Mouse (Mus musculus): Measurements from ENCODE around the gene Rhoj. TPM values are rescaled to one million over a fixed set of nuclear protein-coding genes. Genes with fewer than 3 reads are reported as not detected.
"Not testable (repeated sequence)": the region's sequence is repeated elsewhere in the genome, so short reads cannot be mapped to it uniquely, and the experiment has no call there.

Gene Rhoj
- total RNA-seq, 2 experiments from 2014 or later = 12.1 to 19.9 TPM

GRCm38 (mm10) chr12:75389308-75390135, 81.4 kb downstream of the Rhoj start:
- DNase-seq (ENCODE audit: low spot score in 2 of 2) = peak in 1 of 2 experiments; percentile 26

DNA sequence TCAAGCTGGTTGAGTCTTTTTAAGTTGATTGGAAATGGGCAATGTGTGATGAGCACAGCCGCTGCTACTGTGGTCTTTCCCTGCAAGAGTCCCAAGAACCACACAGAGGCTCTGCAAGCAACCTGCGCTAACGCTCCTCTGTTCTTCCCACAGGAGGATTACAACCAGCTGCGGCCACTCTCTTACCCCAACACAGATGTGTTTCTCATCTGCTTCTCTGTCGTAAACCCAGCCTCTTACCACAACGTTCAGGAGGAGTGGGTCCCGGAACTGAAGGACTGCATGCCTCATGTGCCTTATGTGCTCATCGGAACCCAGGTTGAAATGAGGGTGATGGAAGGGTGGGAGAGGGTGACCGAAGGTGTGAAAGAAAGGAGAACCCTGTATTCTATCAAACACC, 83.4 kb downstream of the Rhoj start:
- no peak for DNase-seq (ENCODE audit: low spot score in 2 of 2)

DNA sequence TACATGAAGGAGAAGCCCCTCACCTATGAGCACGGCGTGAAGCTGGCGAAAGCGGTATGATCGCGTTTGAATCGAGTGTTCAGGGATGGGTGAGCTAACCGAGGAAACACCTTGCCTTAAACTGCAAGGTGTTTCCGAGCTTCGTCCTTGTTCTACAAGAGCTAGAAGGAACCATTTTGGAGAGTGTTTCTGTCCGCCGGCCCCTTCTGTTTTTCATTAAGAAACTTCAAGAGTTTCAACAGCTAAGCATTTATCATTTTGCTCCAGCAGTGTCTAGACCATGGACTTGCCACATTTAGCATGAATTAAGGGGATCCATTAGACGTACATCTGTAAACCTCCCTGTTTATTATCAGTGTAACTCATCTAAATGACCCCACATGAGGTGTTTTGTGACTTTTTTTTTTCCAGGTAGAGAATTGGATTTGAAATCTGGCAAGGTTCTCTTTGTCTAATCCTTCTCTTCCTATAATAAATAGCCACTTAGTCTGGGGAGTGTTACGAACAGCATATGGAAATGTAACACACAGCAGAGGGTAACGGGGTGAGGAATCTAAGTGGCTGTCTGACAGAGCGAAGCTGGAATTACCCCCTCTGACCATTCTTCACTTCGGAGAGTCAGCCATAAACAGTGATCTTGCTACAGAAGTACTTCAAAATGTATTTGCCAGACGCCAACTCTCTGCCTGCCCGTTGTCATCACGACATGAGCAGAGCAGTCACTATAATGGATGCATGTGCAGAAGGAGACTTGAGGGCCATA, 86.1 kb downstream of the Rhoj start:
- no peak for DNase-seq (ENCODE audit: low spot score in 2 of 2)

DNA sequence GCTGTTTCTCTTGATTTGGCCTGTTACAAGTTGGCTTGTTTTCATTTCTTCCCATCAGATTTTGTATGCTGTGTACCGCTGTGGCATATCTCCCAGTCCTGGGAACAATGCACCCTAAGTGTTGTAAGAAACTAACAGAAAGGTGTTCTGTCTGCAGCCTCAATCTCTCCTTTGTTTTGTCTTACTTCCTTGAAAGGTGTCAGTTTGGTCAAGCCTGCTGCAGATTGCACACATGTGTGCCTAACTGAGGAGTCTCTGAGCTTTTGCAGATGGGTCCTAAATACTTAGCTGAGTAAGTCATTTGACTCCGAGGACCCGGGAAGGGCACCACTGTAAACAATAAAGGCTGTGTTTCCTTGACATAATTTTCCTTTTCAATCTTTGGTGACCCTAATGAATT, 88.5 kb downstream of the Rhoj start:
- DNase-seq (ENCODE audit: low spot score in 2 of 2) = no peak

- DNase-seq (ENCODE audit: low spot score in 2 of 2) = no peak
These were observed 89.0 kb downstream of the Rhoj start for GRCm38 (mm10) chr12:75397077-75397476.

- no peak for DNase-seq (ENCODE audit: low spot score in 2 of 2)
These were observed 104.8 kb downstream of the Rhoj start for GRCm38 (mm10) chr12:75412964-75413363.

GRCm38 (mm10) chr12:75414991-75415390, 106.9 kb downstream of the Rhoj start:
- no peak for DNase-seq (ENCODE audit: low spot score in 2 of 2)

DNA sequence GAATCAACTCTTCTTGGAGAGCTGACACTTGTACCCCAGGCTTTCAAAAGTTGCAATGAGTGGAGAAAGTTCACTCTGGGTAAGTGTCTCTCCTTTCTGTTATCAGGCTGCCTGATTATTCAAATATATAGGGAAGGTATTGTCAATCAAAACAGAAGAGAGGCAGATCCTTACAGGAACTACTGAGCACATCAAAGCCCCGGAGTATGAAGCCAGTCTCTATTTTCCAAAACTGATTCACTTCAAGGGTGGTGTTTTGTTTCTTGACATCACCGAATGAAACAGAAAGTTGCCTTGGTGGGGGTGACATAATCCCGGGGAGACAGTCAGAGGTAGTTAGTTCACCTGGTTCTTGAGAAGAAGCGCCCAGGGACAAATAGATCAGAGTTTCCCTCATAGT, 108.6 kb downstream of the Rhoj start, which contains the start of gene Gphb5:
Gene Gphb5, minus strand, starts transcription at position 101 of the 400 bp plus-strand sequence.
- no peak for DNase-seq (ENCODE audit: low spot score in 2 of 2)

DNA sequence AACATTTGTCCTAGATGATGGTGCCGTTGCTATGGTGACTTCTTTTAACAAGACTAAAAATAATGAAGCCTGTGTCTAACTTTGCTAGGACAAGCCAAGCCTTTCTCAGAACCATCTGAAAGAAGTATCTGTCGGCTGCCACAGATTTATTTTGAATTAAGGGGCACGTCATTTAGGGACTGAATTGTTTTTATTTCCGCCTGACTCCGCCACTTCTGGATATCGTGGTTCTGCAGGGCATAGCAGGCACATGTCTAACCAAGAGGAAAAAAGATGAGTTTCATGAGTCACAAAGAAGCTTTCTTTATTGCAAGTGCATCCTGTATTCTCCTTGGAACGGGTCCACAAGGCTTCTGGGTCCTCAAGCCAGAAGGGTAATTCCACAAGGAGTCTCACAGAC, 116.2 kb downstream of the Rhoj start:
- DNase-seq (ENCODE audit: low spot score in 2 of 2) = no peak

- no peak for DNase-seq (ENCODE audit: low spot score in 2 of 2)
These were observed 116.7 kb downstream of the Rhoj start for GRCm38 (mm10) chr12:75424817-75425216.

- DNase-seq (ENCODE audit: low spot score in 2 of 2) = no peak
These were observed 117.8 kb downstream of the Rhoj start for GRCm38 (mm10) chr12:75425882-75426281.

GRCm38 (mm10) chr12:75428719-75429118, 120.6 kb downstream of the Rhoj start:
- DNase-seq (ENCODE audit: low spot score in 2 of 2) = no peak

DNA sequence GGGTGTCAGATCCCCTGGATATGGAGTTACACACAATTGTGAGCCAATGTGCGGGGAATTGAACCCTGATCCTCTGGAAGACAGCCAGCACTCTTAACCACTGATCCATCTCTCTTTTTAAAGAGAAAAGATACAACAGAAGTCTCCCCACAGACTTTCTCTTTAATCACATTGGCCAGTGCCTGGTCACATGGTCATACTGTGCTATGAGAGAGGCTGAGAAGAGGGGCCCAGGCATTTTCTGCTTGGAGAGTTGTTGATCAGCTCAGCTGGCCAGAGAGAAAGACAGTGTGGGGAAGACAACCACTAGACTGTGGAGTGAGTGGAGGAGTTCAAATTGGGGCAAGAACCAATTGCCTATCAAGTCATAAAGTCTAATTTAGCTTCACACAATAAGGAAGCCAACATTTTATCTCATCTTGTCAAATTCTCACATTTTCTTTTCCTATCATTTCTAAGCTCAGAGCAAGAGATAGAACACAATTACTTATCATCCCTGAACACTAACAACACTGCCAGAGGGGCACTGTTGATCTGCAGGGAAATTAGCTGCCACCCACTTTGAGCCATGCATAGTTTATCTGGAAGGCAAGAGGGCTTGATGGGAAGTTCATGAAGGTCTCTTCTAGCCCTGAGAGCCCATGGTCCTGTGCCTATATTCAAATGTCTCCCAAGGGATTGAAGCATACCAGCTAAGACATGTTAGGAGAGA, 121.7 kb downstream of the Rhoj start:
- DNase-seq (ENCODE audit: low spot score in 2 of 2) = no peak

DNA sequence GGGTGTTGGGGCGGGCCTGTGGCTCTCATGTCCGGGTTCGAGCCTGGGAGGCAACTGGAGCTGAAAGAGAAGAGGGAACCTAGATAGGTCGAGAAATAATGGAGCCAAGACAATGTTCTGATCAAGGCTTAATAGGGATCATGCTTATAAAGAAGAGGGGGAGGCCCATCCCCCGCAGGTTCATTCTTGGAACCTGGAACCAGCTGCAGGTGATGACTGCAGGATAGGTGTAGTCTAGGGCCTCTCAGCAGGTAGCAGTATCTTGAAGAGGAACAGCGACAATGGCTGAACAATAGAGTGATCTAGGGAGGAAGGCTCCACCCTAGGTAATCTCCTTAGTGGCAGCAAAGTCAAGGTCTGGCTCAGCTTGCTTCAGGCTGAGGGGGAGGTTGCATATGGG, 124.3 kb downstream of the Rhoj start:
- not testable (repeated sequence) for DNase-seq (ENCODE audit: low spot score in 2 of 2)

- no peak for DNase-seq (ENCODE audit: low spot score in 2 of 2)
These were observed 138.1 kb downstream of the Rhoj start for GRCm38 (mm10) chr12:75446245-75446644.

GRCm38 (mm10) chr12:75448921-75449320, 140.8 kb downstream of the Rhoj start:
- DNase-seq (ENCODE audit: low spot score in 2 of 2) = peak in 1 of 2 experiments; percentile 43

GRCm38 (mm10) chr12:75449475-75449966, 141.4 kb downstream of the Rhoj start:
- DNase-seq (ENCODE audit: low spot score in 2 of 2) = no peak

DNA sequence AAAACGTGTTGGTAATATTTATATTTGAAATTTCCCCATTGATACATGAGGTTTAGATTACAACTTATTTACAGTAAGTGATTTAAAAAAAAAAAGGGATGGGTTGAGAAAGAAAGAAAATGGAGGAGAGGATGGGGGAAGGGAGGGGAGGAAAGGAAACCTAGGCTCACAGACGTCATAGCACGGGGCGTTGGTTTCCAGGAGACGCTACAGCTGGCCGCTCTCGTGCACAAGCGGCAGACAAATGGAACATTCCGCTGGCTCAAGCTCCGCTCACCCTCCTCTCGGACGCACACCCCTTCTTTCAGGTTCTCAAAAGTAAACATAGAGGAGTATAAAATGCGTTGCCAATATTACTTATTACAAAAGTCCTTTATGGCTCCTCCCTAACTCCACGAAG, 141.9 kb downstream of the Rhoj start:
- DNase-seq (ENCODE audit: low spot score in 2 of 2) = no peak

DNA sequence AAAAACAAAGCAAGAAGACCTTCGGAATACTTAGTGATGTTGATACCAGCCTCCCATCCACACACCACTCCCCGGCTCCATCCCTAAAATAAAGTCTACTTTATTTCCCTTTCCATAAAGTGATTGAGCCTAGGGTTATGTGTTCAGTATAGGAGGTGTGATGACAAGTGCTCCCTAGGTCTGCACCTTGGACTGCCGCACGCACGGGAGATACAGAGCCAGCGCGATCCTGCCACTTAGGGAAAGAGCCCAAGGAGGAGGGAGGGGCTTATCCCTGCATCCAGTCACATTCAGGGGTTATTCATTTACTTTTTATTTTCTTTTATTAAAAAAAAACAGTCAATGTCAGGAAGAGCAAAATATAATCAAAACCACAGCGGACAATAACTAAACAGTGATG, 142.5 kb downstream of the Rhoj start:
- DNase-seq (ENCODE audit: low spot score in 2 of 2) = no peak
